Mouse (Mus musculus) retina, postnatal 1 day (tissue): ENCODE data around the gene Adap2.
"Not testable (repeated sequence)": the region's sequence is repeated elsewhere in the genome, so short reads cannot be mapped to it uniquely, and the experiment has no call there.

Source experiments
- DNase-seq: peaks from one replicate; pipeline ENCODE4 v3.0.0-alpha.2; 2012

Adap2 gene

GRCm38 (mm10) chr11:80163362-80164116 is 9.6 kb downstream of the Adap2 start:
- DNase-seq: no peak

- DNase-seq: no peak
Observed at GRCm38 (mm10) chr11:80164224-80164623, 10.3 kb downstream of the Adap2 start.

GRCm38 (mm10) chr11:80168121-80168520 is 14.2 kb downstream of the Adap2 start:
- DNase-seq: no peak

- DNase-seq: no peak
Observed at GRCm38 (mm10) chr11:80168611-80169249, 14.8 kb downstream of the Adap2 start.

- no peak for DNase-seq
Observed at GRCm38 (mm10) chr11:80169629-80170028, 15.7 kb downstream of the Adap2 start.

- DNase-seq: no peak
Observed at GRCm38 (mm10) chr11:80170351-80170750, 16.4 kb downstream of the Adap2 start.

GRCm38 (mm10) chr11:80171884-80172283 is 18.0 kb downstream of the Adap2 start:
- no peak for DNase-seq

GRCm38 (mm10) chr11:80173963-80174670 is 20.2 kb downstream of the Adap2 start:
- no peak for DNase-seq

- DNase-seq: no peak
Observed at GRCm38 (mm10) chr11:80176911-80177895, 23.3 kb downstream of the Adap2 start.

GRCm38 (mm10) chr11:80178316-80178715 is 24.4 kb downstream of the Adap2 start:
- DNase-seq: no peak

GRCm38 (mm10) chr11:80181021-80181749 is 27.3 kb downstream of the Adap2 start:
- DNase-seq: no peak

GRCm38 (mm10) chr11:80183054-80183704 is 29.3 kb downstream of the Adap2 start:
- DNase-seq: not testable (repeated sequence)

GRCm38 (mm10) chr11:80183705-80184255 is 29.9 kb downstream of the Adap2 start, which contains the start of gene Rnf135:
Gene Rnf135, plus strand, starts transcription at chr11:80183851.
- peak; percentile 87 for DNase-seq

- no peak for DNase-seq
Observed at GRCm38 (mm10) chr11:80184531-80185071, 30.7 kb downstream of the Adap2 start.

- not testable (repeated sequence) for DNase-seq
Observed at GRCm38 (mm10) chr11:80185441-80185976, 31.6 kb downstream of the Adap2 start.

GRCm38 (mm10) chr11:80190280-80190679 is 36.4 kb downstream of the Adap2 start:
- DNase-seq: no peak

- DNase-seq: no peak
Observed at GRCm38 (mm10) chr11:80193827-80194226, 39.9 kb downstream of the Adap2 start.

GRCm38 (mm10) chr11:80196351-80196750 is 42.4 kb downstream of the Adap2 start:
- DNase-seq: no peak

GRCm38 (mm10) chr11:80199316-80199715 is 45.4 kb downstream of the Adap2 start:
- no peak for DNase-seq

- DNase-seq: no peak
Observed at GRCm38 (mm10) chr11:80199773-80200172, 45.9 kb downstream of the Adap2 start.
